Mouse (Mus musculus): Measurements from ENCODE around the gene Ust.

DNA sequence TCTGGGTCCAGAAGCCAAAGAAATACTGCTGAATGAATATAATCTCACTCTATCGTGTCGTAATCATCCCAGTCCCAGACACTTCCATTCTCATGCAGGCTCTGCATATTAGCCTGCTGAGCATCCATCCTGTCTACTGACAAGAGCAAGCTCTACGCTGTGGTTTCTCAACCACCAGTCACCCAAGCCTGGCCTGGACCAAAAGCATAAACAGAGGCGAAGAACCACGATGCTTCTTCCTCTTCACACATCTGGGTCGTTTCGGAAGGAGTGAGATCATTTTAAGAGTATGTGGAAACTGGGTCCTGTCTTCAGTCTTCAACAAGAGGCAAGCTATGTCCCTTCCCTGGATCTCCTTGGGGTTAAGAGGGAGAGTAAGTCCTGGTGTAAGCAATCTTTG lies 103.6 kb downstream of the Ust start:
- no peak for TF ChIP-seq ELF1 (IDR thresholded peaks at IDR 0.05; ENCODE audit: low read depth, low read length)
- TF ChIP-seq USF1 (IDR thresholded peaks at IDR 0.05; ENCODE audit: low read depth, low read length), result no peak
- TF ChIP-seq GABPA (IDR thresholded peaks at IDR 0.05; ENCODE audit: insufficient replicate concordance, low read depth, low read length), result no peak
- TF ChIP-seq NELFE (IDR thresholded peaks at IDR 0.05; ENCODE audit: low read depth, low read length), result no peak
- no peak for TF ChIP-seq E2F4 (IDR thresholded peaks at IDR 0.05; ENCODE audit: insufficient replicate concordance, low read depth, low read length)

Measured in CH12.LX (cell line).